Mouse (Mus musculus) heart, adult 2 months (tissue): ENCODE measurements around the gene Ppp1r2. TPM values are rescaled to one million over a fixed set of nuclear protein-coding genes. Genes with fewer than 3 reads are reported as not detected.
"Not testable (repeated sequence)": the region's sequence is repeated elsewhere in the genome, so short reads cannot be mapped to it uniquely, and the experiment has no call there.

Experiments used
- DNase-seq, 2 experiments: peaks; one replicate each; pipeline ENCODE4 v3.0.0; 2021
- H3K27ac ChIP-seq: fragments of 200-600 bp; 2 replicates; pipeline ENCODE4 v1.8.1; 2022
- H3K27me3 ChIP-seq: fragments of 200-500 bp; 2 replicates; pipeline ENCODE4 v1.6.1; 2012; ENCODE audit warnings: mild to moderate bottlenecking, low read length, inconsistent platforms, mixed read lengths; ENCODE audit not compliant: control insufficient read depth, insufficient read depth
- H3K36me3 ChIP-seq: fragments of 200-500 bp; 2 replicates; pipeline ENCODE4 v1.6.1; 2012; ENCODE audit warnings: low read length, inconsistent platforms; ENCODE audit not compliant: control insufficient read depth, insufficient read depth
- H3K4me1 ChIP-seq: fragments of 200-500 bp; 2 replicates; pipeline ENCODE4 v1.6.1; 2011; ENCODE audit warnings: low read length; ENCODE audit not compliant: control insufficient read depth, insufficient read depth
- H3K4me3 ChIP-seq: fragments of 200-600 bp; 2 replicates; pipeline ENCODE4 v1.8.1; 2022
- H3K79me2 ChIP-seq: fragments of 200-500 bp; replicated peaks from 2 replicates; pipeline ENCODE4 v1.6.1; 2012; ENCODE audit warnings: mild to moderate bottlenecking, inconsistent platforms, low read length, moderate library complexity, mixed read lengths; ENCODE audit not compliant: control insufficient read depth, insufficient read depth
- H3K9ac ChIP-seq: fragments of 200-500 bp; 2 replicates; pipeline ENCODE4 v1.6.1; 2012; ENCODE audit warnings: low read depth, mild to moderate bottlenecking, control low read depth, inconsistent platforms, low read length, mixed read lengths
- CTCF ChIP-seq: fragments of 200-600 bp; IDR thresholded peaks from 2 replicates; pipeline ENCODE4 v1.8.1; 2022; ENCODE audit warnings: antibody characterized with exemption, mild to moderate bottlenecking, moderate library complexity
- EP300 ChIP-seq: fragments of 200-500 bp; IDR thresholded peaks from 2 replicates; pipeline ENCODE4 v1.6.1; 2011; ENCODE audit warnings: low read depth, low read length, control low read depth; ENCODE audit not compliant: insufficient read depth
- POLR2A ChIP-seq: fragments of 200-500 bp; IDR thresholded peaks from 2 replicates; pipeline ENCODE4 v1.6.1; 2011; ENCODE audit warnings: mild to moderate bottlenecking, low read depth, low read length, control low read depth; ENCODE audit not compliant: insufficient read depth
- WGBS: fragments of 180-500 bp; shearing (Covaris S2); methylation state at CpG from one replicate; pipeline ENCODE4 v1.1.7; 2018; 5-methylcytosine and 5-hydroxymethylcytosine counted together
- intact Hi-C: fragments of 180-260 bp; cut with DNase I; formaldehyde crosslinking; loops from one replicate; pipeline ENCODE4 v1.15.1; 2025
- long read RNA-seq: library from polyadenylated mRNA; stranded (forward); transcript quantifications from one replicate; pipeline ENCODE4 v2.0.0, GENCODE M21; 2021
- polyA plus RNA-seq: library from polyadenylated mRNA; depleted of rRNA; stranded (reverse); fragments of >200 nt; gene quantifications from 2 replicates; pipeline ENCODE4 v1.2.3, GENCODE M21; 2012; rRNA removed
- total RNA-seq, 2 experiments: library from RNA; stranded (reverse); gene quantifications; 2 replicates each; pipeline ENCODE4 v1.2.3; 2021

Ppp1r2 gene
- 10 to 100 TPM; 77.3 to 88.3 TPM for total RNA-seq
- 33.1 and 40.6 TPM in 2 replicates for polyA plus RNA-seq
- long read RNA-seq, full-length matches to known transcripts = 141 of 155 reads
- long read RNA-seq, partial matches to known transcripts = 13 of 155 reads
- long read RNA-seq, other reads (novel, unspliced or antisense) = 1 of 155 reads

GRCm38 (mm10) chr16:31274674-31275460 lies at the start of gene Ppp1r2:
Gene Ppp1r2 (minus strand): TSS chr16:31275277.
- whole genome bisulfite sequencing = under 1% methylated on average over 60 of the region's 83 CpGs
- peaks cover 16% of the 10 kb centered on the region for H3K36me3 ChIP-seq
- peak within 1 kb of the TSS; percentile 99 for H3K9ac ChIP-seq
- intact Hi-C loops = loop anchor here (2.0 to 10.0 kb wide), 3 partner anchors 74 to 720 kb away; partner anchors contain the start of genes Acap2, Dlg1 and Tmem44
- DNase-seq = peak; percentile 95 to 98
- H3K27ac ChIP-seq = peak within 1 kb of the TSS; percentile 95
- H3K4me3 ChIP-seq = peak within 1 kb of the TSS; percentile 69
- H3K4me1 ChIP-seq = peaks cover 20% of the 10 kb centered on the region
- TF ChIP-seq EP300 (0 out of 2 replicates have a peak, but pooled peaks have one; percentile 10), CTCF (peak; percentile 56), POLR2A (peak; percentile 91)
- H3K27me3 ChIP-seq = no peaks in the 10 kb centered on the region
- H3K79me2 ChIP-seq = peaks cover 7% of the 10 kb centered on the region; the same call in 1 of the 2 replicates

- 79% methylated on average over 4 of the region's 4 CpGs for WGBS
- no peaks in the 10 kb centered on the region for H3K27me3 ChIP-seq
- TF ChIP-seq CTCF (no peak), EP300 (no peak), POLR2A (no peak)
- peaks cover 9% of the 10 kb centered on the region for H3K4me1 ChIP-seq
- intact Hi-C loops = no loop called here
- H3K36me3 ChIP-seq = no peaks in the 10 kb centered on the region
- no peaks in the 10 kb centered on the region for H3K79me2 ChIP-seq
- no peak overlapping the region for H3K27ac ChIP-seq
- DNase-seq = no peak
- no peak overlapping the region for H3K9ac ChIP-seq
- H3K4me3 ChIP-seq = no peak overlapping the region
Observed at GRCm38 (mm10) chr16:31321501-31321900, 46.4 kb upstream of the Ppp1r2 start.

GRCm38 (mm10) chr16:31320954-31321353 lies 45.9 kb upstream of the Ppp1r2 start:
- Histone ChIP-seq H3K36me3 (no peaks in the 10 kb centered on the region), H3K79me2 (no peaks in the 10 kb centered on the region), H3K27me3 (no peaks in the 10 kb centered on the region), H3K9ac (no peak overlapping the region), H3K27ac (no peak overlapping the region), H3K4me1 (peaks cover 9% of the 10 kb centered on the region), H3K4me3 (no peak overlapping the region)
- 93% methylated on average over 7 of the region's 7 CpGs for WGBS
- intact Hi-C loops = no loop called here
- TF ChIP-seq CTCF (no peak), POLR2A (no peak), EP300 (no peak)
- no peak for DNase-seq

GRCm38 (mm10) chr16:31319723-31320122 lies 44.6 kb upstream of the Ppp1r2 start:
- not testable (repeated sequence) for H3K4me3 ChIP-seq, H3K9ac ChIP-seq, DNase-seq, H3K27me3 ChIP-seq, H3K79me2 ChIP-seq, H3K36me3 ChIP-seq
- H3K27ac ChIP-seq = peak overlapping the region; percentile 63
- 68% methylated on average over 3 of the region's 3 CpGs for WGBS
- intact Hi-C loops = loop anchor here (5.0 kb wide), 1 partner anchor 33 kb away; no protein-coding TSS in a partner anchor
- peaks cover 10% of the 10 kb centered on the region for H3K4me1 ChIP-seq
- peak; percentile 61 for TF ChIP-seq CTCF

- H3K9ac ChIP-seq = no peak overlapping the region
- H3K27ac ChIP-seq = peak overlapping the region; percentile 63
- DNase-seq = peak in 1 of 2 experiments; percentile 26
- H3K4me1 ChIP-seq = peaks cover 10% of the 10 kb centered on the region
- 44% methylated on average over 4 of the region's 4 CpGs for WGBS
- TF ChIP-seq CTCF = no peak
- intact Hi-C loops = loop anchor here (5.0 kb wide), 1 partner anchor 33 kb away; no protein-coding TSS in a partner anchor
- no peaks in the 10 kb centered on the region for H3K36me3 ChIP-seq
- H3K27me3 ChIP-seq = no peaks in the 10 kb centered on the region
- H3K4me3 ChIP-seq = no peak overlapping the region
- H3K79me2 ChIP-seq = no peaks in the 10 kb centered on the region
Observed at GRCm38 (mm10) chr16:31319316-31319715, 44.2 kb upstream of the Ppp1r2 start.

GRCm38 (mm10) chr16:31318418-31318817 lies 43.3 kb upstream of the Ppp1r2 start:
- intact Hi-C loops = loop anchor here (5.0 kb wide), 1 partner anchor 34 kb away; no protein-coding TSS in a partner anchor
- Histone ChIP-seq H3K9ac (no peak overlapping the region), H3K79me2 (no peaks in the 10 kb centered on the region), H3K27ac (peak overlapping the region; percentile 63; the same call in 1 of the 2 replicates), H3K4me3 (no peak overlapping the region), H3K4me1 (peaks cover 10% of the 10 kb centered on the region), H3K27me3 (no peaks in the 10 kb centered on the region), H3K36me3 (no peaks in the 10 kb centered on the region)
- 45% methylated on average over 2 of the region's 2 CpGs for WGBS
- TF ChIP-seq POLR2A (no peak), CTCF (no peak), EP300 (no peak)
- no peak for DNase-seq
